Mouse (Mus musculus) intestine, embryonic 15.5 days (tissue): ENCODE results near the gene Zc3h4. TPM values are rescaled to one million over a fixed set of nuclear protein-coding genes. Genes with fewer than 3 reads are reported as not detected.
A peak's percentile ranks its signal among the peaks of the same experiment; 100 is the strongest.

Experiments
- ATAC-seq: fragments of 200-750 bp; cut with Nextera tagmentation; 2 replicates; pipeline ENCODE4 v1.8.0; 2017; ENCODE audit warnings: moderate TSS enrichment, moderate library complexity
- H3K27ac ChIP-seq: fragments of 300-500 bp; sonication (generic); 2 replicates; pipeline ENCODE4 v1.5.1; 2015; ENCODE audit warnings: mild to moderate bottlenecking, inconsistent platforms
- H3K27me3 ChIP-seq: fragments of 300-500 bp; sonication (generic); replicated peaks from 2 replicates; pipeline ENCODE4 v1.6.1; 2015; ENCODE audit warnings: inconsistent platforms
- H3K36me3 ChIP-seq: fragments of 300-500 bp; sonication (generic); 2 replicates; pipeline ENCODE4 v1.6.1; 2015; ENCODE audit warnings: inconsistent platforms
- H3K4me1 ChIP-seq: fragments of 300-500 bp; sonication (generic); replicated peaks from 2 replicates; pipeline ENCODE4 v1.6.1; 2015; ENCODE audit warnings: inconsistent platforms
- H3K4me2 ChIP-seq: fragments of 300-500 bp; sonication (generic); replicated peaks from 2 replicates; pipeline ENCODE4 v1.6.1; 2015; ENCODE audit warnings: mild to moderate bottlenecking, inconsistent platforms
- H3K4me3 ChIP-seq: fragments of 300-500 bp; sonication (generic); replicated peaks from 2 replicates; pipeline ENCODE4 v1.5.1; 2015; ENCODE audit warnings: inconsistent platforms
- H3K9ac ChIP-seq: fragments of 300-500 bp; sonication (generic); 2 replicates; pipeline ENCODE4 v1.6.1; 2015; ENCODE audit warnings: inconsistent platforms
- H3K9me3 ChIP-seq: fragments of 300-500 bp; sonication (generic); 2 replicates; pipeline ENCODE4 v1.6.1; 2016; ENCODE audit warnings: inconsistent platforms
- WGBS: fragments of 180-500 bp; shearing (Covaris S2); methylation state at CpG from one replicate; pipeline ENCODE4 v1.1.7; 2015; 5-methylcytosine and 5-hydroxymethylcytosine counted together
- polyA plus RNA-seq: library from polyadenylated mRNA; unstranded; fragments of >200 nt; fragmentation: Nextera tagmentation; extraction: Ambion mirVana; gene quantifications from 2 replicates; pipeline ENCODE4 v1.2.1, GENCODE M21; 2015

Zc3h4 gene
- polyA plus RNA-seq = 13.8 and 14.4 TPM in 2 replicates

GRCm38 (mm10) chr7:16400689-16401611 is at the start of gene Zc3h4:
Zc3h4 (plus strand) TSS chr7:16400910.
- Histone ChIP-seq H3K4me2 (peak within 1 kb of the TSS; percentile 81), H3K27ac (peak within 1 kb of the TSS; percentile 100), H3K27me3 (no peaks in the 10 kb centered on the region), H3K4me3 (peak within 1 kb of the TSS; percentile 86), H3K36me3 (no peaks in the 10 kb centered on the region), H3K4me1 (peaks cover 24% of the 10 kb centered on the region), H3K9me3 (no peaks in the 10 kb centered on the region), H3K9ac (peak within 1 kb of the TSS; percentile 100)
- WGBS = under 1% methylated on average over 76 of the region's 85 CpGs
- ATAC-seq = peak; percentile 68

- ATAC-seq = peak; percentile 93
- no peaks in the 10 kb centered on the region for H3K4me1 ChIP-seq
- peaks cover 15% of the 10 kb centered on the region for H3K36me3 ChIP-seq
- no peaks in the 10 kb centered on the region for H3K27me3 ChIP-seq
- H3K27ac ChIP-seq = peak overlapping the region; percentile 2
- no peak overlapping the region for H3K9ac ChIP-seq
- no peak overlapping the region for H3K4me2 ChIP-seq
- WGBS = 69% methylated on average over 3 of the region's 3 CpGs
- no peaks in the 10 kb centered on the region for H3K9me3 ChIP-seq
- H3K4me3 ChIP-seq = no peak overlapping the region
These were observed 44.7 kb upstream of the Zc3h4 start for GRCm38 (mm10) chr7:16355854-16356594.

DNA sequence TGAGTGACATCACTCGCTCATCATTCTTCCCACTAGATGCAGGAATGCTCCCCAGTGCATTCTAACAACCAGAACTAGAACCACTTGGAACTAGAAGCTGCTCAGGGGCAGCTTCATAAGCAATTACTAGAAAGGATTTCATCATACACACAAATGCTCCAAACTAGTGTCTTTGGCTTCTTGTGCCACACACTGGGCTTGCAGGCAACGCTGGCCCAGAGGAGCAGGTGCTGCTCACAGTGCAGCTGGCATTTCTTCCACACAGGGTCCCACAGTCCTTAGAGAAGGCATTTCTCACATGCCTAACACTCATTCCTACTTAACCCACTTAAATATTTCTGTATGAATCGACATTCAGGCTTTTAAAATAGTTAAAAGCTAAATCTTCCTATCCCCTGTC is 43.1 kb upstream of the Zc3h4 start:
- H3K9me3 ChIP-seq = no peaks in the 10 kb centered on the region
- no peaks in the 10 kb centered on the region for H3K4me1 ChIP-seq
- H3K4me3 ChIP-seq = no peak overlapping the region
- 96% methylated on average over 3 of the region's 3 CpGs for WGBS
- no peak overlapping the region for H3K9ac ChIP-seq
- no peak for ATAC-seq
- H3K4me2 ChIP-seq = no peak overlapping the region
- H3K27ac ChIP-seq = no peak overlapping the region
- H3K36me3 ChIP-seq = peaks cover 5% of the 10 kb centered on the region
- no peaks in the 10 kb centered on the region for H3K27me3 ChIP-seq

DNA sequence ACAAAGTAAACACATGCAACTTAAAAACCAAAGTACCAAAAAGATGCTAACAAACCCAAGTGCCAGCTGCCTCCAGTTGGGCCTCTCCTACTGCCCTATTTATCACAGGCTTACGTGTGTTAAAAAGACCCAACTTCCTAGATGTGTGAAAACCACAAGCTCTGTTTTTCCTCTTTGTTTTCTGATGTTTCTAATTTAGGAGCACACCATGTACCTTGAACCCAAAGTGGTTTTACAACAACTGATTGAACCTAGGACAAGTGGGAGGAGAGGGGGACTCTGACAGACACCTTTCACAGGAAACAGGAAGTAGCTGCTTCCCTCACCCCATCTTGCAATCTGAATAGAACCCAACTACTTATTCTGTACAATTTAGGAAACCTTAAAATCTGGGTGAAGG is 36.4 kb upstream of the Zc3h4 start:
- Histone ChIP-seq H3K27ac (peak overlapping the region; percentile 61; the same call in 1 of the 2 replicates), H3K4me3 (no peak overlapping the region), H3K4me2 (no peak overlapping the region), H3K4me1 (peaks cover 16% of the 10 kb centered on the region; the same call in 1 of the 2 replicates), H3K36me3 (peaks cover 21% of the 10 kb centered on the region), H3K27me3 (no peaks in the 10 kb centered on the region), H3K9me3 (no peaks in the 10 kb centered on the region), H3K9ac (no peak overlapping the region)
- 46% methylated on average over 1 of the region's 1 CpGs for WGBS
- ATAC-seq = peak; percentile 75

- Histone ChIP-seq H3K36me3 (peaks cover 25% of the 10 kb centered on the region), H3K9ac (no peak overlapping the region), H3K4me2 (no peak overlapping the region), H3K4me1 (peaks cover 16% of the 10 kb centered on the region; the same call in 1 of the 2 replicates), H3K27ac (peak overlapping the region; percentile 61), H3K4me3 (no peak overlapping the region), H3K27me3 (no peaks in the 10 kb centered on the region), H3K9me3 (no peaks in the 10 kb centered on the region)
- WGBS = 50% methylated on average over 4 of the region's 4 CpGs
- ATAC-seq = peak; percentile 82
These were observed 35.7 kb upstream of the Zc3h4 start for GRCm38 (mm10) chr7:16364901-16365500.

GRCm38 (mm10) chr7:16366133-16366646 is 34.5 kb upstream of the Zc3h4 start:
- Histone ChIP-seq H3K4me2 (no peak overlapping the region), H3K27ac (peak overlapping the region; percentile 61), H3K9me3 (no peaks in the 10 kb centered on the region), H3K9ac (no peak overlapping the region), H3K4me3 (no peak overlapping the region), H3K4me1 (peaks cover 16% of the 10 kb centered on the region; the same call in 1 of the 2 replicates), H3K36me3 (peaks cover 28% of the 10 kb centered on the region), H3K27me3 (no peaks in the 10 kb centered on the region)
- ATAC-seq = peak; percentile 32; the same call in 1 of the 2 replicates
- WGBS = 63% methylated on average over 10 of the region's 10 CpGs

DNA sequence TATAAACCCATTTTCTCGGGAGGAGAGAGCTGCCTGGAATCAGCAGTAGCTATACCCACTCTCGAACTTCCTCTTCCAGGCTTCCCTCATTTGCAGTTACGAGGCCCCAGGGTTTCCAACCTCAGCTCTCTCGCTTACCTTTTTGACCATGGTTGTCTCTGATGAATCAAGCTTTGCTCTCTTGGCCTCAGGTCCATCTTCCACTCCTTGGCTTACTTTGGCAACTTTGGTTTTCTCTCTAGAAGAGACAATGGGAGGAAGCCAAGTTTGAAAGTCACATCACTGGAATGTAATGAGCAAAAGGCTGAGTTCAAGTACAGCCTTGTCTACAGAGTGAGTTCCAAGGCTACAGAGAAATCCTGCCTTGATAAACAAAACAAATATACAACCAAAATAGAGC is 34.0 kb upstream of the Zc3h4 start:
- Histone ChIP-seq H3K9ac (no peak overlapping the region), H3K4me2 (no peak overlapping the region), H3K9me3 (no peaks in the 10 kb centered on the region), H3K36me3 (peaks cover 28% of the 10 kb centered on the region), H3K27ac (peak overlapping the region; percentile 61), H3K27me3 (no peaks in the 10 kb centered on the region), H3K4me1 (peaks cover 16% of the 10 kb centered on the region; the same call in 1 of the 2 replicates), H3K4me3 (no peak overlapping the region)
- 72% methylated on average over 4 of the region's 4 CpGs for WGBS
- no peak for ATAC-seq

- Histone ChIP-seq H3K36me3 (peaks cover 36% of the 10 kb centered on the region), H3K4me1 (peaks cover 16% of the 10 kb centered on the region; the same call in 1 of the 2 replicates), H3K4me3 (no peak overlapping the region), H3K4me2 (no peak overlapping the region), H3K9me3 (no peaks in the 10 kb centered on the region), H3K9ac (no peak overlapping the region), H3K27me3 (no peaks in the 10 kb centered on the region), H3K27ac (0 out of 2 replicates have a peak overlapping the region, but pooled peaks have one; percentile 11)
- 59% methylated on average over 2 of the region's 2 CpGs for WGBS
- ATAC-seq = no peak
These were observed 31.9 kb upstream of the Zc3h4 start for GRCm38 (mm10) chr7:16368835-16369234.

DNA sequence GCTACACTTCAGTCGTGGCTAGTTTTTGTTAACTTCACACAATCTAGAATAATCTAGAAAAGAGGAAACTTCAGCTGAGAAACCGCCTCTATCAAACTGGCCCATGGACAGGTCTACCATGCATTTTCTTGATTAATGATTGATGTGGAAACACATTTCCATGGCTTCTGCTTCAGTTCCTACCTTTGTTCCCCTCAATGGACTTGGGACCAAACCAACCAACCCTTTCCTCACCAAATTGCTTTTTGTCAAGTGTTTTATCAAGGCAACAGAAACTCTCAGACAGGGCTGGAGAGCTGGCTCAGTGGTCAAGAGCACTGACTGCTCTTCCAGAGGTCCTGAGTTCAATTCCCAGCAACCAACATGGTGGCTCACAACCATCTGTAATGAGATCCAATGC is 30.1 kb upstream of the Zc3h4 start:
- H3K4me3 ChIP-seq = no peak overlapping the region
- H3K9ac ChIP-seq = no peak overlapping the region
- H3K9me3 ChIP-seq = no peaks in the 10 kb centered on the region
- ATAC-seq = no peak
- peaks cover 39% of the 10 kb centered on the region for H3K36me3 ChIP-seq
- H3K4me1 ChIP-seq = peaks cover 10% of the 10 kb centered on the region; the same call in 1 of the 2 replicates
- H3K27ac ChIP-seq = no peak overlapping the region
- WGBS = 74% methylated on average over 2 of the region's 2 CpGs
- H3K27me3 ChIP-seq = no peaks in the 10 kb centered on the region
- no peak overlapping the region for H3K4me2 ChIP-seq

DNA sequence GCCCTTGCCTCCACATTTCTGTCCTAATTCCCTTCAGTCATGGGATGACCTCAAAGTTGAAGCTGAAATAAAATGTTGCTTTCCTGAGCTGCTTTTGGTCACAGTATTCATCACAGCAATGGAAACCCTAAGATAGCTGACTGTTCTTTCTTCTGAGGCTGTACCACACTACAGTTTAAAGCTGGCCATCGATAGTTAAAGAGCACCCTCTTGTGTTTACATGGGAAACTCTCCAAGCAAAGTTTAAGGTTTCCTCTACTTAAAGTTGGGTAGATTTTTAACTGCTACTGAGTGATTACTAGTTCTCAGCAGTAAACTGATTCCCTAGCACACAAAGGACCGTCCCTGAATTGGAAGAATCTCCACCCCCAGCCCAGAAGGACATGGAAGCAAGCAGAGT is 27.0 kb upstream of the Zc3h4 start:
- no peak overlapping the region for H3K27ac ChIP-seq
- ATAC-seq = no peak

DNA sequence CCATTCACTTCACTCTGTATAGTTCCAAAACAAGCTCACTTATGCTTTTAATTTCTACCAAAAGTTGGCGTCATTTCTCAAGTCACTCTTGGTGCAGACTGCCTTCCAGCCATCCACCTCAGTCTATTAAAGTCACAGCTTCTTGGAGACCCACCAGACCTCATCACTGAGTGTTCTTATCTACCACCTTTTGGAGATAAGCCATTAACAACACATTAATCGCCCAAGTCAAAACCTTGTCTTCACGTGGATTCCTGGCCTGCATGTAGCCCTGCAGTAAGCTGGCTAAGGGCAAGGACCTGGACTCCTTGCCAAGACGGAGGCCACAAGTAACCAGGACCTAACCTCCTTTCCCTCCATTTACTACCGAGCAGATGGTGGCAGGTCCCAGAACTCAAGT is 25.7 kb upstream of the Zc3h4 start:
- Histone ChIP-seq H3K27me3 (no peaks in the 10 kb centered on the region), H3K36me3 (peaks cover 29% of the 10 kb centered on the region), H3K4me3 (no peak overlapping the region), H3K9ac (no peak overlapping the region), H3K4me1 (no peaks in the 10 kb centered on the region), H3K27ac (no peak overlapping the region), H3K4me2 (no peak overlapping the region), H3K9me3 (no peaks in the 10 kb centered on the region)
- WGBS = 76% methylated on average over 5 of the region's 5 CpGs
- no peak for ATAC-seq

More for the DNA sequence above, 27.0 kb upstream of the Zc3h4 start:
- Histone ChIP-seq H3K27me3 (no peaks in the 10 kb centered on the region), H3K9ac (no peak overlapping the region), H3K4me2 (no peak overlapping the region), H3K4me1 (no peaks in the 10 kb centered on the region), H3K36me3 (peaks cover 32% of the 10 kb centered on the region), H3K4me3 (no peak overlapping the region), H3K9me3 (no peaks in the 10 kb centered on the region)
- whole genome bisulfite sequencing = 41% methylated on average over 2 of the region's 2 CpGs

DNA sequence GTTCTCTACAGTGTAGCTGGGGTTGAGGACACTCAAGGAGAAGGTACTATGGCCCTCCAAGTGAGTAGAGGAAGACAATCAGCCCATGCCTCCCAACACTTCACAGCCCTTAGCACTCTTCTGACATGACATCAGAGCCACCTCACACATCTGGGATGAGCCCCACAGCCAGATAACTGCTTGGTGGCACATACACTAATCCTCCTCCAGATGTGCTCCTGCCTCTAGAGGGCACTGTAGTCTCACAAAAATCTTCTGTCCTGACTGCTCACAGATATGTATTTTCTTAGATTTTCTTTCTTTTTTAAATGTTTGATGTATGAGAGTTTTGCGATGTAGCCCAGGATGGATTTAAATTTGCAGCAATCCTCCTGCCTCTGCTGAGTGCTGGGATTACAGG is 24.2 kb upstream of the Zc3h4 start:
- Histone ChIP-seq H3K4me1 (no peaks in the 10 kb centered on the region), H3K4me2 (no peak overlapping the region), H3K27ac (no peak overlapping the region), H3K9me3 (no peaks in the 10 kb centered on the region), H3K4me3 (no peak overlapping the region), H3K27me3 (no peaks in the 10 kb centered on the region), H3K9ac (no peak overlapping the region), H3K36me3 (peaks cover 26% of the 10 kb centered on the region)
- peak; percentile 42; the same call in 1 of the 2 replicates for ATAC-seq
- 90% methylated on average over 1 of the region's 1 CpGs for WGBS
